9 mouse cellular contexts compared by ENCODE assay signal in the genomic region with DNA sequence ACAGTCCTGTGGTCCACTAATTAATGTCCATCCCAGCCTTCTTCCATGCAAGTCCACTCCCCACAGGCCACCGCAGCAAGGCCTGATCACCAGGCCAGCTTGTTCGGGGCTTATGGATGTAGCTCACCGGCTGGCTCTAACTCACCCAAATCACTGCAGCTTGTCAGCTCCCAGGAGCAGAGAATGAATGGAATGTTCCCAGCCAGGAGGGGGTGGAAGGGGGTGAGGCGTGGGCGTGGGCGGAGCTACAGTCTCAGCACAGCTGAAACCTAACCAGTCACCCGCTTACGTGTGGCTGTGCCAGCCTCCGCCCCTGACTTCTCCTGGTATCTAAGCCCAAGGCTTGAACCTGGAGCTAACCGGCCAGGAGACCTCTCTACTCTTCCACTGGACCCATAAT. TPM values are rescaled to one million over a fixed set of nuclear protein-coding genes. Genes with fewer than 3 reads are reported as not detected.
DNase-seq lines count a peak whose midpoint lies in the region; ATAC-seq and TF ChIP-seq lines count a peak whose summit lies in the region.
"Had no signal": no experiment of that assay in that cellular context is flagged by ENCODE, and none has a peak within 500 bp of the region (broad histone marks: within the 10 kb centered on the region; RNA-seq: fewer than 3 reads in every experiment).

No protein-coding gene starts in this region.

- 0 out of 2 replicates have a peak, but pooled peaks have one; percentile 55 for TF ChIP-seq EP300 in ES-Bruce4 (IDR thresholded peaks at IDR 0.05; ENCODE audit: insufficient read depth, low read depth, low read length)

- H3K9ac ChIP-seq in ES-Bruce4 (ENCODE audit: low read depth, poor library complexity, severe bottlenecking), result no peak overlapping the region
- H3K9ac ChIP-seq in lung, embryonic 15.5 days, result peak overlapping the region; percentile 25

- H3K27me3 ChIP-seq in ES-Bruce4 (ENCODE audit: control insufficient read depth, insufficient read depth, low read length, poor library complexity, severe bottlenecking), result no peaks in the 10 kb centered on the region
- no peaks in the 10 kb centered on the region for H3K27me3 ChIP-seq in lung, embryonic 15.5 days

- DNase-seq in cerebellum, adult 8-10 months, result peak; percentile 82
- DNase-seq in heart, postnatal 4 days, result peak; percentile 88
- peak; percentile 90 for DNase-seq in layer of hippocampus, adult 9-11 months
- peak; percentile 88 to 89 for DNase-seq in right cerebral cortex, adult 2 months (ENCODE audit: low spot score in 2 of 2)

- WGBS in lung, embryonic 15.5 days, result 9% methylated on average over 10 of the region's 10 CpGs

- no peak overlapping the region for H3K27ac ChIP-seq in ES-Bruce4 (ENCODE audit: insufficient read depth, low read length)
- H3K27ac ChIP-seq in lung, embryonic 15.5 days, result peak overlapping the region; percentile 86

- peaks cover 8% of the 10 kb centered on the region for H3K4me1 ChIP-seq in ES-Bruce4 (ENCODE audit: control insufficient read depth, insufficient read depth, low read length)
- H3K4me1 ChIP-seq in lung, embryonic 15.5 days, result peaks cover 58% of the 10 kb centered on the region

- no peak overlapping the region for H3K4me3 ChIP-seq in ES-Bruce4 (ENCODE audit: low read depth, low read length)
- H3K4me3 ChIP-seq in lung, embryonic 15.5 days, result peak overlapping the region; percentile 22

- TF ChIP-seq POLR2A in ES-Bruce4 (IDR thresholded peaks at IDR 0.05; ENCODE audit: insufficient read depth, low read length), result no peak

- ATAC-seq in frontal cortex, adult (ENCODE audit: low TSS enrichment), result peak; percentile 56
- peak; percentile 77 for ATAC-seq in lung, embryonic 15.5 days (ENCODE audit: borderline replicate concordance, extremely low read depth, low FRiP score, low TSS enrichment)
- no peak for ATAC-seq in erythroid progenitor cell, adult 5-6 weeks (replicated peaks; ENCODE audit: low FRiP score, poor library complexity, severe bottlenecking)

- no peaks in the 10 kb centered on the region for H3K9me3 ChIP-seq in ES-Bruce4 (replicated peaks; ENCODE audit: control insufficient read depth, insufficient read depth, low read length, poor library complexity, severe bottlenecking)
- H3K9me3 ChIP-seq in lung, embryonic 15.5 days, result no peaks in the 10 kb centered on the region

- peaks cover 26% of the 10 kb centered on the region for H3K36me3 ChIP-seq in ES-Bruce4 (ENCODE audit: control insufficient read depth, insufficient read depth, low read length, poor library complexity, severe bottlenecking)
- peaks cover 41% of the 10 kb centered on the region for H3K36me3 ChIP-seq in lung, embryonic 15.5 days

- peak overlapping the region; percentile 50 for H3K4me2 ChIP-seq in lung, embryonic 15.5 days

- TF ChIP-seq CTCF in ES-Bruce4 (IDR thresholded peaks at IDR 0.05; ENCODE audit: low read depth, low read length), result no peak

RNA-seq across cellular contexts. Expression of a gene that starts 11.2 kb away (rescaled TPM):
- polyA plus RNA-seq in ES-Bruce4 (2011; ENCODE audit: insufficient read depth, insufficient read length, low read depth, missing spikeins), result 86.1 and 96.7 TPM in 2 replicates
- 100 to 1,000 TPM; 132 to 137 TPM for total RNA-seq in heart, postnatal 4 days (2021)
- polyA plus RNA-seq in lung, embryonic 15.5 days (2015; fragmentation: Nextera tagmentation; extraction: Ambion mirVana), result 123 and 128 TPM in 2 replicates
- total RNA-seq in erythroid progenitor cell, adult 5-6 weeks (2015; ENCODE audit: low replicate concordance), result 7.2 and 9.2 TPM in 2 replicates
- total RNA-seq in erythroid progenitor cell, adult 5-6 weeks (2017; ENCODE audit: low replicate concordance), result 1.9 and 8.2 TPM in 2 replicates

RNA-seq across cellular contexts. Expression of a gene that starts 20.0 kb away (rescaled TPM):
- 9.1 and 9.3 TPM in 2 replicates for polyA plus RNA-seq in ES-Bruce4 (2011; ENCODE audit: insufficient read depth, insufficient read length, low read depth, missing spikeins)
- total RNA-seq in heart, postnatal 4 days (2021), result 1 to 10 TPM; 4.1 to 5.4 TPM
- polyA plus RNA-seq in lung, embryonic 15.5 days (2015; fragmentation: Nextera tagmentation; extraction: Ambion mirVana), result 10.0 and 12.6 TPM in 2 replicates
- total RNA-seq in erythroid progenitor cell, adult 5-6 weeks (2015; ENCODE audit: low replicate concordance), result 0.72 and 2.1 TPM in 2 replicates
- 0.51 TPM in 1 of 2 replicates, not detected in the other for total RNA-seq in erythroid progenitor cell, adult 5-6 weeks (2017; ENCODE audit: low replicate concordance)

RNA-seq across cellular contexts. Expression of a gene that starts 26.9 kb away (rescaled TPM):
- 9.1 and 10.0 TPM in 2 replicates for polyA plus RNA-seq in ES-Bruce4 (2011; ENCODE audit: insufficient read depth, insufficient read length, low read depth, missing spikeins)
- total RNA-seq in heart, postnatal 4 days (2021), result 10 to 100 TPM in 1 of 2 experiments, 1 to 10 TPM in 1; 8.7 to 10.3 TPM
- 11.0 and 11.8 TPM in 2 replicates for polyA plus RNA-seq in lung, embryonic 15.5 days (2015; fragmentation: Nextera tagmentation; extraction: Ambion mirVana)
- total RNA-seq in erythroid progenitor cell, adult 5-6 weeks (2015; ENCODE audit: low replicate concordance), result 1.7 TPM in 1 of 2 replicates, not detected in the other
- total RNA-seq in erythroid progenitor cell, adult 5-6 weeks (2017; ENCODE audit: low replicate concordance), result 0.76 and 1.5 TPM in 2 replicates

RNA-seq across cellular contexts. Expression of a gene that starts 28.9 kb away (rescaled TPM):
- 33.2 and 38.2 TPM in 2 replicates for polyA plus RNA-seq in ES-Bruce4 (2011; ENCODE audit: insufficient read depth, insufficient read length, low read depth, missing spikeins)
- total RNA-seq in heart, postnatal 4 days (2021), result 10 to 100 TPM; 28.8 to 28.9 TPM
- polyA plus RNA-seq in lung, embryonic 15.5 days (2015; fragmentation: Nextera tagmentation; extraction: Ambion mirVana), result 12.5 and 13.4 TPM in 2 replicates
- total RNA-seq in erythroid progenitor cell, adult 5-6 weeks (2015; ENCODE audit: low replicate concordance), result not detected in 2 replicates
- 0.51 TPM in 1 of 2 replicates, not detected in the other for total RNA-seq in erythroid progenitor cell, adult 5-6 weeks (2017; ENCODE audit: low replicate concordance)
- total RNA-seq: MEL had no signal

RNA-seq across cellular contexts. Expression of a gene that starts 40.9 kb away (rescaled TPM):
- polyA plus RNA-seq in ES-Bruce4 (2011; ENCODE audit: insufficient read depth, insufficient read length, low read depth, missing spikeins), result 4.6 and 4.8 TPM in 2 replicates
- 1 to 10 TPM; 9.0 to 9.5 TPM for total RNA-seq in heart, postnatal 4 days (2021)
- 21.7 and 24.3 TPM in 2 replicates for polyA plus RNA-seq in lung, embryonic 15.5 days (2015; fragmentation: Nextera tagmentation; extraction: Ambion mirVana)
- total RNA-seq in erythroid progenitor cell, adult 5-6 weeks (2015; ENCODE audit: low replicate concordance), result 4.3 TPM in 1 of 2 replicates, not detected in the other
- total RNA-seq in erythroid progenitor cell, adult 5-6 weeks (2017; ENCODE audit: low replicate concordance), result 1.3 TPM in 1 of 2 replicates, not detected in the other

Comparison
In these comparisons a context has a peak if more than half of its experiments do, and no peak if none do; other contexts are left out.
1. RNA of a gene that starts 11.2 kb away (total RNA-seq): 132 to 137 TPM in heart, postnatal 4 days; 1.9 to 9.2 TPM in erythroid progenitor cell, adult 5-6 weeks; every median in the first group is over 10 times any median in the second.
2. Peak in every context shown above with its lines, with median percentiles within 50 percentile points of each other: DNase-seq.